Mouse (Mus musculus) bone marrow, adult 2 months (tissue): ENCODE results near the gene Hic1.

Experiments
- CTCF ChIP-seq: fragments of 200-500 bp; IDR thresholded peaks from 2 replicates; pipeline ENCODE4 v1.5.1; 2011; ENCODE audit warnings: low read length, control low read depth; ENCODE audit not compliant: control insufficient read depth, insufficient read depth
- POLR2A ChIP-seq: fragments of 200-500 bp; IDR thresholded peaks from 2 replicates; pipeline ENCODE4 v1.6.1; 2011; ENCODE audit warnings: low read depth, mild to moderate bottlenecking, control low read depth, low read length, borderline replicate concordance; ENCODE audit not compliant: control insufficient read depth

GRCm38 (mm10) chr11:75158432-75158831, 10.9 kb downstream of the Hic1 start:
- TF ChIP-seq POLR2A (no peak), CTCF (no peak)
